Mouse (Mus musculus): ENCODE data around the gene Cbx5. TPM values are rescaled to one million over a fixed set of nuclear protein-coding genes. Genes with fewer than 3 reads are reported as not detected.
"Not testable (repeated sequence)": the region's sequence is repeated elsewhere in the genome, so short reads cannot be mapped to it uniquely, and the experiment has no call there.

Cbx5 gene
- total RNA-seq, 4 experiments from 2014 or later: 174 to 198 (median 181) TPM

DNA sequence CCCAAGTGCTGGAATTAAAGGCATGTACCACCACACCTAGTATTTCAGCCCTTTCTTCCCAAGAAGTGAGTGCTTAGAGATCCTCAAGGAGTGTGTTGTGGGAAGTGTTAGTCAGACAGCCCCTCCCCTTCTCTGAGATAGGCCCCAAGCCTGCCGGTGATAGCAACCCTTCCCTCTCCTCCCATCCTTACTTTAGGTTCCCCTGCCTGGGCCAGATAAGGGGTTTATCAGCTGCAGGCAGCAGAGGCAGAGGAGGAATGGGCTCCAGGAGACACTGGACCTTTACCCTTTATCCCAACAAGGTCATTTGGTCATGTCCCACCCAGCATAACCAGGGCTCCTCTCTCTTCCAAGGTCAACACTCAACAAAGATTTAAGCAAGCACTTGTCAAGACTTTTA is 12.0 kb upstream of the Cbx5 start:
- no peak for DNase-seq (ENCODE audit: low spot score in 2 of 2)

DNA sequence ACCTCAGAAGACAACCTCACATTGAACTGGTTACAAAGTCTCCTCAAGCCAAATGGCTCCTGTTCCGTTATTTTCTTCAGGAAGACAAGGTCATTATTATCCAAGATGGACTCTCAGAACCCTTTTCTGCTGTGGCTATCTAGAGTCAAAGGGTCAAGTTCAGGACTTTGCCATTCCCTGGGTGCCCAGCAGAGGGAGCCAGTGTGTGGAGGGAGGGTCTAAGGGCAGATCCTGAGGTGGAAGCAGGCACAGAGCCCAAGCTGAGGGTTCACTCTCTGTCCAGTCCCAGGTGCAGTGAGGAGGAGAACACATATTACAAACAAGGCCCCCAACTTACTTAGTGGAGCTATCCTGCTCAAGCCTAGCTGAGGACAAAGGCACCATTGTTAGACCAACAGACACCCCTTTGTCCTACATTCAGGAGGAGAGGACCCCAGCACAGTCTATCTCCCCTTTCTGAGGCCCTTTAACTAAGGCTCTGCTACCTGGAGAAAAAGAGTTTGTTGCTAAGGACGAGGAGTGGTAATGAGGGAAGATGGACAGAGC is 10.7 kb upstream of the Cbx5 start:
- DNase-seq (ENCODE audit: low spot score in 2 of 2): peak in 1 of 2 experiments; percentile 40

DNA sequence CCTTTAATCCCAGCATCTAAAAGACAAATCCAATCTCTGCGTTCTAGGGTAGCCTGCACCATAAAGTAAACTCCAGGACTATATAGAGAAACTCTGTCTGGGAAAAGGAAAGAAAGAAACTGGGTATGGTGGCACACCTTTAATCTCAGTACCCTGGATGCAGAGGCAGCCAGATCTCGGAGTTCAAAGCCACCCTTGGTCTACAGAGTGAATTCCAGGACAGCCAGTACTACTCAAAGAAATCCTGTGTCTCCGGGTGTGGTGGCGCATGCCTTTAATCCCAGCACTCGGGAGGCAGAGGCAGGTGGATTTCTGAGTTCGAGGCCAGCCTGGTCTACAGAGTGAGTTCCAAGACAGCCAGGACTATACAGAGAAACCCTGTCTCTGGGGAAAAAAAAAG is 9.9 kb upstream of the Cbx5 start:
- not testable (repeated sequence) for DNase-seq (ENCODE audit: low spot score in 2 of 2)

DNA sequence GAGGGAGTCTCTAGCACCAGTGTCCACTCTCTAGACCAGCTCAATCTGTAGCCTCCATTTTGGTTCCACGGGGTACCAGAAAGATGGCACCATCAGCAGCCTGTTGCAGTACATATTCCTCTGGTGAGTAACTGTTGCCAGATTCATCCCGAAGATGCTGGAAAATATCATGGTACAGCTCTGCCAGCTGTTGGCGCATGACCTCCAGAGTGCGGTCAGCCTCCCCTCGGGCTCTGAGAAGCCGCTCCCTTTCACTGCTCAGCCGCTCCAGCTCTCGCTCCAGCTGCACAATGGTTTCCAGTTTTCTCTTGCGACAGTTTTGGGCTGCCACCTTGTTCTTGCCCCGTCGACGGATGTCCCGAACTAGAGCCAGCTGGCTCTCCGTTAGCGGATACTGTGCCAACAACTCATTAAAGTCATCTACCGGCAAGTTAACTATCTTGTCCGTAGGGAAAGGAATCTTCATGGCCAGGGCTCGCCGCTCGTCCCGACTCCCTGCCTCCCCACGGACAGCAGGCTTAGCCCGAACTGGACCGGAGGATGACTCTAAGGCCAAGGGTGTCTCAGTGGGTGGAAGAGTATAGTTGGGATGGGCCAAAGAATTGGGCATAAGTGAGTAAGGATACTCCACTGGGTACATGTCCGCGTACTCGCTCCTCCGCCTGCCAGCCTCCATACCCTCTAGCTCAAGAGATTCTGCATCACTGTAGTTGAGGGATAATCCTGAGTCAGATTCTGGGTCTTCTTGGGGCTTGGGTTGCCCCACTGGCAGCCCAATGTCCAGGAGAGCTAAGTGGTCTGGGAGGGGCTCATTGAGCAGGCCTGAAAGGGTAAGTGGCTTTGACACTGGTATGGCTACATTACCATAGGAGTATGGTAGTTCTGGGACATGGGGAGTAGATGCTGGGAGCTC is 9.0 kb upstream of the Cbx5 start:
- no peak for DNase-seq (ENCODE audit: low spot score in 2 of 2)

DNA sequence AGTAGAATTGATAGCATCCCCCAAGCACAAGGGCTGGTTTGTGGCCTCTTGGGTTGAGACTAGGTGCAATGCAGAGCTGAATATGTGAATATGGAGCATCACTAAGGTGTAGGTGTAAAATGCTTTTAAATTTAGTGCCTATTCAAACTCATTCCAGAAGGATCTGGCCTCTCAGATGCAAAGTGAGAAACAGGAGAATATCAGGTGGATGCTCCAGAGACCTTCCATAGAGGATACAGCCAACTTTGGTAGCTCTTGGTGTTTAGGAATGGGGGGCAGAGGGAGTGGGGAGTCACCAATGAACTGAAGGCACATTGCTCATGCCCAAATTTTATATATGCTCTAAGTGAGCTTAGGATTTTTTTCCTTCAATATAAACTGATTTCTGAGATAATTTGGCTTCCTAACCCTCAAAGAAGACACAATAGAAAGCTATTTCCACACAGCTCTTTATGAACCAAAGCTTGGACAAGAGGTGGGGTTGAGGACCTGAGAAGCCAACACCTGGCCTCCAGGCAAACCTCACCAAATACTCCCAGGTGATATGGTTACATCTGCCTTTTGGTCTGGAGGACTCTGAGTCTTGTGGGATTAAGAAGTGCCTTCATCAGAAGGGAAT is 8.3 kb upstream of the Cbx5 start:
- no peak for DNase-seq (ENCODE audit: low spot score in 2 of 2)

DNA sequence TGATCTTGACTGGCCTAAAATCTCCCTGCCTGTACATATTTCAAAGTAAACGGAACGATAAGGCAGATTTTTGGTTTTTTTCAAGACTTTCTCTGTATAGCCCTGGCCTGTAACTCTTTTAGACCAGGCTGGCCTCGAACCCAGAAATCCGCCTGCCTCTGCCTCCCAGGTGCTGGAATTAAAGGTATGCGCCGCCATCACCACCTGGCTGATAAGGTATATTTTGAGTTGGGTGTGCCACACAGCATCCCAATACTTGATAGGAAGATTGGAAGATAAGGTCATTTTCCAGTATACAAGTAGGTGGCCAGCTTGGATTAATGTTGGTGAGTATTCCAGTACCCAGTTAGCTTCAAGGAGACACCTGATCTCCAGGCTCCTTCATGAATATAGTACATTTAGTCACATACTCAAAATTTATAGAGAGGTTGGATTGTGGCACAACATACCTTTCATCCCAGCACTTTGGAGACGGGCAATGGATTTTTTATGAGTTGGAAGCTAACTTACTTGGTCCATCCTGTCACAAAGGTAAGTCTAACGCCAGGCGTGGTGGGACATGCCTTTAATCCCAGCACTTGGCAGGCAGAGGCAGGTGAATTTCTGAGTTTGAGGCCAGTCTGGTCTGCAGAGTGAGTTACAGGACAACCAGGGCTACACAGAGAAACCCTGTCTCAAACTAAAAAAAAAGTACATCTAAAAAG is 7.6 kb upstream of the Cbx5 start:
- no peak for DNase-seq (ENCODE audit: low spot score in 2 of 2)

DNA sequence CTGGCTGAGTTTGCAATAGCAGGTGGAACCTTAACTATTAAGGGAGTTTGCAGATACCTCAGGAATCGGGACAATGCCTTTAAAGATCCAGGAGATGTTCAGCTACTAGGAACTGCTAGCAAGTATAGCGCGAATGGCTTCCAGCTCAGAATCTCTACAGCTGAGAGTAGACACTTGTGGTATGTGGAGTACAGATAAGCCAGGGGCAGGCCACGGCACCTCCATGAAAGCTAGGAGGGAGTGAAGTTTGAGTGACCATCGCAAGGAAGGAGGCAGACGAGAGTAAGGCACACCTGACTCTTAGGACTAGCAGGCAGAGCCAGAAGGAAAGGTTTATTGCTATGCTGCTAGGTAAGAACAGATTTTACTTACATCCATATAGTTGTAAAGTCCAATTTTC is 6.0 kb upstream of the Cbx5 start:
- DNase-seq (ENCODE audit: low spot score in 2 of 2): no peak

DNA sequence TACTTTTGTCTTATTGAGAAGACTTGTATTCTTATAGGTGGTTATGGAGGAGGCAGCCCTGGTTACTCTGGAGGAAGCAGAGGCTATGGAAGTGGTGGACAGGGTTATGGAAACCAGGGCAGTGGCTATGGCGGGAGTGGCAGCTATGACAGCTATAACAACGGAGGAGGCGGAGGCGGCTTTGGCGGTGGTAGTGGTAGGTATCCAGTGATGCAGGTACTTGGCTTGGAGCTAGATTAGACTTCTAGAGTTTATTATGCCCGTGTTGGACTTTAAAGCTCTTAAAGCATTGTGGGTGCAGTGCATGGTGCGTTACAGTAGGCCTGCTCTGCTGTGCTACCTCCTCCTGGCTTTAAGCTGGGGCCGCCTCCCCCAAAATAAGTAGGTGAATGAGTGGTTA is 3.3 kb upstream of the Cbx5 start:
- no peak for DNase-seq (ENCODE audit: low spot score in 2 of 2)

DNA sequence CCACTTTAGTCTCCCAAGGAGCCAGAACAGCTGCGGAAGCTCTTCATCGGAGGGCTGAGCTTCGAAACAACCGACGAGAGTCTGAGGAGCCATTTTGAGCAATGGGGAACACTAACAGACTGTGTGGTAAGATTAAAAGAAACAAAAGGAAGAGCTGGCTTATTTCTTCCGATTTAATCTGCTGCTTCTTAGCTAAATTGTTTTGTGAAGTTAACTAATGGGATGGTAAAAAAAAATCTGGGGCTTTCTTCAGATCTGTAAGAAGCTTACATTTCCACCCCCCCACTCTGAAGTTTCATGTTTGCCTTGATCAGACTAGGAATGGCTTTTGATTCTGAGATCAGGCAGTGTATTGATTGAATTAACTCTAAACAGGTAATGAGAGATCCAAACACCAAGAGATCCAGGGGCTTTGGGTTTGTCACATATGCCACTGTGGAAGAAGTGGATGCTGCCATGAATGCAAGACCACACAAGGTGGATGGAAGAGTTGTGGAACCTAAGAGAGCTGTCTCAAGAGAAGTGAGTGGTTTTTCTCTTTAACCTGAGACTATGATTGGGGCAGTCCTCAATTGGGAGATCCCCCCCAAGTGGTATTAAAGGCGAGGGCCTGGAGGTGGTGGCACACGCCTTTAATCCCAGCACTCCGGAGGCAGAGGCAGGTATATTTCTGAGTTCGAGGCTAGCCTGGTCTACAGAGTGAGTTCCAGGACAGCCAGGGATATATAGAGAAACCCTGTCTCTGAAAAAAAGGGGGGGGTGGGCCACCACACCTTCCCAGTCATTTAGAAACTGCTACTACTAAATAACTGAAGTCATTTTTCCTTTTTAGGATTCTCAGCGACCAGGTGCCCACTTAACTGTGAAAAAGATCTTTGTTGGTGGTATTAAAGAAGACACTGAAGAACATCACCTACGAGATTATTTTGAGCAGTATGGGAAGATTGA is 1.7 kb upstream of the Cbx5 start:
- not testable (repeated sequence) for DNase-seq (ENCODE audit: low spot score in 2 of 2)

DNA sequence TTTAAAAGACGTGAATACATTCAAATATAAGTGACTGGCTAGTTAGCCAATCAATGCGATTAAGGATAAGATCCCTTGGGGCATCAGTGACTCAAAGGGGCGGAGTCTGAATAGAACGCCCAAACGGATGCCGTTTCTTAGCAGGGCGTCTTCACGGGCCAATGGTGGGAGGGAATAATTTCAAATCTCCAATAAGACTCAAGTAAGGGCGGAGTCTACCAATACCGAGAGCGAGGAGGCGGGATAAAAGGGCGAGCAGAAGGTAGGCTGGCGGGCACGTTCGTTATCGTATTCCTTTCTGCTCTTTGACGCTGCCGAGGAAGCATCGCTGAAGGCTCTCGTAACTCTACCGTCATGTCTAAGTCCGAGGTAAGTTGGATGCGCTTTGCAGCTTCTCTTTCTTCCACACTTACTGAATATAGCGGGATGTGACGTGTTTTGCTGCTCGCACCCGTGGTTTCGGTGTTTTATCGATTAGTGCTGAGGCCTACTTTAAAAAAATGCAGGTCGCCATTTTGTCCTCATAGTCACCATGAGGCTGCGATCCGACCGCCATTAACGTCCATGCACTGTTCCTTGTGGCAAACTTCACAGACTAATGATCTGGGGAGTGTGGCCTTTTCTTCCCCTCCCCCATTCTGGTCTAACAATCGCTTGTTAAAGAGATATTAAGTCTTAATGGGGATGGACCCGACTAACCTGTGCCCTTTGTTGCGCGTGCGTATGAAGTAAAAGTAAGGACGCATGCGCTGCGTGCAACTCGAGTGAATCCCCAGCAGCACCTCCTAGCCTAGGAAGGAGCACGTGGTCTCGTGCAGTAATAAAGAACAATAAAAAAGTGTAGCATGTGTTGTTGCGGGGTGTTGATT is 778 bp upstream of the Cbx5 start, which contains the start of gene Hnrnpa1:
TSS of gene Hnrnpa1 (plus strand) at position 273 of the 869 bp plus-strand sequence.
- DNase-seq (ENCODE audit: low spot score in 2 of 2): peak in 1 of 2 experiments; percentile 97

DNA sequence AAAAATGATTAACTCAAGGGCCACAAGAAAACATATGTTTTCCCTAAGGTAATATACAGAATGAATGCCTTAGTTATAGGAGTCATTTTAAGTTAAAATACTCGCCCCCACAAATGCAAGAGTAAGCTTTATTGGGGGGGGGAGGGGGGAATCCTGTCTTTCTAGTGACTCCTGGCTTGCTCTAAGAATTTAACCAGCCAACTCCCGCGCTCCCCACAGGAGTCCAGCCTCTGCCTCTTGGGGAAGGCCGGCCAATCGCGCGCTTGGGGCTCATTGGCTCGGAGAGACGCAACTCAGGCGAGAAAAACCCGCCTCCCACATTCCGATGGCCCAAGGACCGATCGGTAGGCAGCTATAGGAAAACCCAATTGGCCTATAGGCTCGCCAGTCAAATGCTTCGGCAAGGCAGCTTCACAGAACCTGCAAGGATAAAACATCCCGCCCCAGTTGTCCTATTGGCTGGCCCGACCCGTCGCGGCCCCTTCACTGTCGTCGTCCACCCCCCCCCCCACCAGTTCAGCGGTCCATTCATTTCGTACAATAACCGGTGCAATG is 409 bp downstream of the Cbx5 start:
- DNase-seq (ENCODE audit: low spot score in 2 of 2): peak; percentile 73 to 98

DNA sequence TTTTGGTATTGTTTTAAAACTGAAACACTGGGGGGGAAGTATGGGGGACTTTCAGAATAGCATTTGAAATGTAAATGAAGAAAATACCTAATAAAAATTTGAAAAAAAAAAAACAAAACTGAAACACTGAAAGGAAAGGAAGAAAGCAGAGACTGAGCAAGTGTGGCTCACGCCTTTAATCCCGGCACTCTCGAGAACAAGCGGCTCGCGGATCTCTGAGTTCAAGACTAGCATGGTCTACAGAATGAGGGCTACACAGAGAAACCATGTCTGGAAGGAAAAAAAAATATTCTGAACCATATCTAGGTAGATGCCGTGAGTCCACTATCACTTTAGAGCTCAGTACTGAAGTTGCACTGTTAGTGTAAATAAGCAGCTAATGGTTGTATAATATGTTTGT is 2.3 kb downstream of the Cbx5 start:
- no peak for DNase-seq (ENCODE audit: low spot score in 2 of 2)

DNA sequence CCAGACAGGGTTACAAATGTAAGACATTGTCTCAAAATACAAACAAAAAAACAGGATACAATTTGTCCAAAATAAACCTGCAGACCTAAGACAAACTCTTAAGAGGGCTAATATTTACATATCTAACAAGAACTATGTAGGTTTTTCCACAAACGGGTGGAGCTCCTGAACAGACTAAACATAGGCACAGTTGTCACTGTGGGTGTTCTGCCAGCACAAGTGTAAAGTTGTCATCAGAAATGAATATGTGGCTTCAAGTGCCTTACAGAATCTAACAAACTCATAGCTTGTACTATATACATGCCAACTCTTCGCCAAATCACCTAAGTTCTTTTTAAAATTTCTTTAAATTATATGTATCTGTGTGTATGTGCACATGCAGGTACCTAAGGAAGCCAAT is 6.5 kb downstream of the Cbx5 start:
- no peak for DNase-seq (ENCODE audit: low spot score in 2 of 2)

DNA sequence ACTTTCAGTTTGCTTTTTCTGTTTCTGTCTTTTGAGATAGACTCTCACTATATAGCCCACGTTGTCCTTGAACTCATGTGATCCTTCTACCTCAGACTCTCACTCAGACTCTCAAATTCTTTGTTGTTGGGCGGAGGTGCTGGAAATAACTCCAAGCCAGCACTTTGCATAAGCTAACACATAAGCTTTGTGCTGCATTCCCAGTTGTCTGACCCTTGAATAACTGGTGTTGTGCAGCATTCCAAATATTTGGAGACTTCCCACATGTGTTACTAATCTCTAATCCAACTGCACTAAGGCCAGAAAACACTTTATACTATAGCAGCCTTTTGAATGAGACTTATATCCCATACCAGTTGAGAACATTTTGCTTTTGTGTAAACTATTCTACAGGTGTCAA is 10.7 kb downstream of the Cbx5 start:
- no peak for DNase-seq (ENCODE audit: low spot score in 2 of 2)

DNA sequence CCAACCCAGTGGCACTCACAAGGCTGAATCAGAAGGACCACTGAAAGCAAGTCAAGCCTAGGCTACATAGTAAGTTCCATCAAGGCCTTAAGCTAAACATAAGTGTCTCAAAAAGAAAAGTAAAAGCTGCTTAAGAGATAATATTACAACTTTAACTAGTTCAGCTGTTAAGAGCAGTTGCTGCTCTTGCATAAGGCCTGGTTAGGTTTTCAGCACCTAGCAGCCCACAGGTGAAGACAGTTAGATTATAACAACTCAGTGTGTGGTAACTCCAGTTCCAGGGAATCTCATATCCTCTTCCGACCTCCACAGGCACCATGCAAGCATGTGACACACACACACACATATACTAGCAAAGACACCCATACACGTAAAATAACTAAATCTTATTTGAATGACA is 12.0 kb downstream of the Cbx5 start:
- DNase-seq (ENCODE audit: low spot score in 2 of 2): no peak

DNA sequence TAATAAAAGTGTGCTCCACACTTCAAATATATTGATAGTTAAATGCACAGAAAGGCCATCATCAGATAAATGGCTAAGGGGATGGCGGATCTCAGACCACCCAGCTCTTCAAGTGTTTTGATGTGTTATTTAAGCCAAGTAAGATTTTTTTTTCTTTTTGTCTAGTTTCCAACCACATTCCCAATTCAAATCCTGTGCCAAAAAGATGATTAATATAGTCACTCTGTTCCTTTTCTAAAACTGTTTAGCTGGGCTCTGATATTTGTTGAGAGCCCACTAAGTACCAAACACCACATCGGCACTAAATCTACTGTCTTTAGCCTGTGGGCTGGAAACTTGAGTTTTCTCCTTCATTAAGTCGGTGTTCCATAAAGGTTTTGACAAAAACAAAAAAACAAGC is 12.6 kb downstream of the Cbx5 start:
- DNase-seq (ENCODE audit: low spot score in 2 of 2): no peak

DNA sequence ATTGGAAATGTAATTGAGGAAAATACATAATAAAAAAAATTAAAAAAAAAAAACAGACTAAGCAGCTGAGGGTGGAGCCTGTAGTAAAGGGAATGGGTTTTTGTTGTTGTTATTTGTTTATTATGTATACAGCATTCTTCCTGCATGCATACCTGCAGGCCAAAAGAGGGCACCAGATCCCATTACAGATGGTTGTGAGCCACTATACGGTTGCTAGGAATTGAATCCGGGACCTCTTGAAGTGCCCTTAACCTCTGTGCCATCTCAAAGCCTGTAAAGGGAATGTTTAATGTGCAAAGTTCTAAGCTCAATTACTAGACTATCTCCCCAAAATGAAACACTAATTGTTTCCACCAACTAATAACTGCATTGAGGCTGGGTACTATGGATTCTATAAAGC is 15.5 kb downstream of the Cbx5 start:
- DNase-seq (ENCODE audit: low spot score in 2 of 2): no peak

DNA sequence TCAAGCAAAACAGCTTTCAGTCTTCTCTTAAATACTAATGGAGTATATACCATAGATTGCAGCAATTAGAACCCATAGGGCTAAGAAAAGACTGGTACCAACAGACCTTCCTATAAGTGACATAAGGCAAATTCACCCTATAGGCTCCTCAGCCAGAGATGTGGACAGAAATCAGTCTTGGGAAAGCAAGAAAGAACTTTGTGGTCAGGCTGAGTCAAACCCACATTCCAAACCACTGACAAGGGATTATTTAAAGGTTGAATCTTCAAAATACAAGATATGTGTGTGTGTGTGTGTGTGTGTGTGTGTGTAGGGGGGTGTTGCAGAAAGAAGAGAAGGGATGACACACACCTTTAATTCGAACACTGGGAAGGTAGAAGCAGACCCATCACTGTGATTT is 18.2 kb downstream of the Cbx5 start:
- no peak for DNase-seq (ENCODE audit: low spot score in 2 of 2)

DNA sequence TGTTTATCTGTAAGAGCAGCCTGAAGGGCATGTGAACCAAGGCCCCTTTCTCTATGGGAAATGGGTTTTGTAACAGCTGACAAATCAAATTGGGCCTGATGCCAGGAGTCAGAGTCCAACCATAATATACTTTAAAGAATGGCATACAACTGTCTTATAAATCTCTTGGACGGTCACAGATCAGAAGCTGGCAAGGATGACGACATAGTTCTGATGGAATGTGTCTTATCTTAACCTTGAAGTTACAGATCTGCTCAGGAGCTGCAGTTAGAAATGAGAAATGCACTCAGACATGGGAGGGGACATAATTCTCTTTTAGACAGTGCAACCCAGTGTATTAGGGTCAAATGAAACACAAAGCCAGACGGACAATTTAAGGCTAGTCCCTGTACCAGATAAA is 18.8 kb downstream of the Cbx5 start:
- no peak for DNase-seq (ENCODE audit: low spot score in 2 of 2)

DNA sequence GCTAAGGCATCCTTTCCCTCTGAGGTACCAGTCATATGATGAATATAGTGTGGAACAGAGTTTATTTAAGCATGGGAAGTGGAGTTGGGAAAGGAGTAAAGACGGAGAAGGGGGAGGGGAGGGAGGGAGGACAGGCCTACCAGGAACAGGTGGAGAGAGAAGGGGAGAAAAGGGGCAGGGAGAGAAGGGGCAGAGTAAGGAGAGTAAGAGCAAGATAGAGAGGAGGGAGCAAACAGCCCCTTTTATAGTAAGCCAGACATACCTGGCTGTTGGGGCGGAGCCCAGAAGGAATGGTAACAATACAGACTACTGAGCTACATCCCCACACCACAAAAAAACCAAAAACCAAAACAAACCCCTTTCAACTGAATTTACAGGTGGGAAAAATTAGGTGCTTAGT is 23.6 kb downstream of the Cbx5 start:
- no peak for DNase-seq (ENCODE audit: low spot score in 2 of 2)

Measured in left cerebral cortex, adult 8-10 months (tissue).